Comparison of ENCODE assay signal across 8 mouse cellular contexts in the genomic region with DNA sequence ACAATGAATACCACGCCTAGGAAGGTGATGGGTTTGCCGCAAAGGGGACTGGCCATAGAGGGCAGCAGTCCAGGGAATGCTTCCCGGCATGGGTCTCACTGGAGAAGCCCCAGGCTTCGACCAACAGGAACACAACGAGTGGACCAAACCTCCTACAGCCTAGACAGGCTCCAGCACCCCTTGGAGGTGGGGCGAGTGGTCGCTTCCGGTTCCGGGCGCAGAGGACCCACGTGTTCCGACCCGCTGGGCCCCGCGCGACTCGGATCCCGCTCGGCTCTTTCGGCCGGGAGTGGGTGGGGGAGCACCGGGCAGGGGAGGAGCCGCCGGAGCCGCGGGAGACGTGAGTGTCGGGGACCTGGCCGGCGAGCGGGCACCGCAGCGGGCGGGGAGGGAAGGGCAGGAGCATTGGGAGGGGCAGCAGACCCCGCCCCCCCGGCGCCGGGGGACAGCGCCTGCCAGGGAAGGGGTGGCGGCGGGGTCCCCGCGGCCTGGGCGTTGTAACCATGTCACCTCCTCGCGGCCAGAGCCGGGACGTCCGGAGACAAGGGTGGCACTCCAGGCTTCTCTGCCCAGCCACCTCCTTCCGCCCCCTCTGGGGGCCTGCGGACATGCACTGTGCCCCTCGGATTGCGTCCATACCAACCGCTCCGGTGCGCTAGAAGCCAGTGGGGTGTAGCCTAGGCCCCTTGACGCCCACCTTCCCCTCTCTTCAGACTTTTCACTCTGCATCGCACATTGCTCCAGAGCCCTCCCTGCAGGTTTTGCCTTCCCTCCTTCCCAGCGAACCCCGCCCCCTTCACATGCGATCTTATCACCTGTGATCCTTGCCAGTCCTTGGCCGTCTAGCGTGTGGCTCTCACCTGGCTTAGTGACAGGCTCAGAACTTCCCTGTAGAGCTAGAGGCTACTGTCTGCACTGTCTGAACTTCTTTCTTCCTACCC. TPM values are rescaled to one million over a fixed set of nuclear protein-coding genes. Genes with fewer than 3 reads are reported as not detected.
DNase-seq lines count a peak whose midpoint lies in the region; ATAC-seq and TF ChIP-seq lines count a peak whose summit lies in the region.

A gene (plus strand): TSS at position 219 of the 941 bp plus-strand sequence.

- peak within 1 kb of the TSS; percentile 79 for H3K4me3 ChIP-seq in intestine, postnatal 0 days (ENCODE audit: low read depth, low read length)
- peak within 1 kb of the TSS; percentile 77 for H3K4me3 ChIP-seq in midbrain, embryonic 11.5 days (ENCODE audit: low read depth, low read length)

- H3K27me3 ChIP-seq in intestine, postnatal 0 days (replicated peaks; ENCODE audit: control insufficient read depth, insufficient read depth, low read length) = no peaks in the 10 kb centered on the region
- no peaks in the 10 kb centered on the region; the same call in 1 of the 2 replicates for H3K27me3 ChIP-seq in midbrain, embryonic 11.5 days (ENCODE audit: control insufficient read depth, insufficient read depth, low read length)

- H3K36me3 ChIP-seq in intestine, postnatal 0 days (ENCODE audit: control insufficient read depth, insufficient read depth) = no peaks in the 10 kb centered on the region
- no peaks in the 10 kb centered on the region for H3K36me3 ChIP-seq in midbrain, embryonic 11.5 days (ENCODE audit: control insufficient read depth, insufficient read depth, low read length)

- ATAC-seq in granulocyte monocyte progenitor cell, adult 5-6 weeks (replicated peaks; ENCODE audit: poor library complexity, severe bottlenecking) = peak; percentile 83
- peak; percentile 91 for ATAC-seq in intestine, postnatal 0 days
- ATAC-seq in midbrain, embryonic 11.5 days (ENCODE audit: low FRiP score) = peak; percentile 99

- intact Hi-C loops in left cerebral cortex, postnatal 4 days (cut with DNase I) = no loop called here

- H3K9me3 ChIP-seq in intestine, postnatal 0 days (ENCODE audit: control insufficient read depth) = no peaks in the 10 kb centered on the region
- H3K9me3 ChIP-seq in midbrain, embryonic 11.5 days (ENCODE audit: control insufficient read depth, low read length) = no peaks in the 10 kb centered on the region

- H3K4me1 ChIP-seq in intestine, postnatal 0 days (replicated peaks; ENCODE audit: control insufficient read depth, insufficient read depth, low read length) = peaks cover 9% of the 10 kb centered on the region; the same call in 1 of the 2 replicates
- H3K4me1 ChIP-seq in midbrain, embryonic 11.5 days (ENCODE audit: control insufficient read depth, insufficient read depth, low read length) = peaks cover 6% of the 10 kb centered on the region; the same call in 1 of the 2 replicates

- H3K4me2 ChIP-seq in intestine, postnatal 0 days (replicated peaks; ENCODE audit: low read depth) = peak within 1 kb of the TSS; percentile 93
- H3K4me2 ChIP-seq in midbrain, embryonic 11.5 days = peak within 1 kb of the TSS; percentile 55

- H3K27ac ChIP-seq in intestine, postnatal 0 days (ENCODE audit: low read depth, low read length) = peak within 1 kb of the TSS; percentile 73; the same call in 1 of the 2 replicates
- H3K27ac ChIP-seq in midbrain, embryonic 11.5 days (ENCODE audit: low read depth, low read length) = no peak within 1 kb of the TSS

- peak within 1 kb of the TSS; percentile 51 for H3K9ac ChIP-seq in intestine, postnatal 0 days (ENCODE audit: low read depth, low read length)
- H3K9ac ChIP-seq in midbrain, embryonic 11.5 days (ENCODE audit: low read length) = peak within 1 kb of the TSS; percentile 70

- WGBS in intestine, postnatal 0 days = under 1% methylated on average over 36 of the region's 63 CpGs
- WGBS in midbrain, embryonic 11.5 days = under 1% methylated on average over 58 of the region's 63 CpGs

- peak; percentile 61 for TF ChIP-seq CTCF in intestine, postnatal 0 days (IDR thresholded peaks at IDR 0.05; ENCODE audit: low read depth)

- DNase-seq in adrenal gland, postnatal 10 days = peak; percentile 93
- DNase-seq in embryo, embryonic 9.5 days (ENCODE audit: extremely low spot score) = peak; percentile 92
- peak; percentile 93 for DNase-seq in left cerebral cortex, postnatal 4 days
- peak; percentile 98 for DNase-seq in midbrain, embryonic 11.5 days (ENCODE audit: low spot score, missing footprints)
- peak; percentile 85 for DNase-seq in right cerebral cortex, postnatal 4 days
- peak; percentile 92 for DNase-seq in yolk sac, embryonic 10.5 days (ENCODE audit: low spot score)

RNA-seq across cellular contexts. Expression of the gene that starts here (rescaled TPM):
- 1 to 10 TPM; 4.3 to 4.5 TPM for total RNA-seq in adrenal gland, postnatal 10 days (2021)
- 4.1 and 4.8 TPM in 2 replicates for total RNA-seq in granulocyte monocyte progenitor cell, adult 5-6 weeks (2014; fragmentation: Nextera tagmentation)
- total RNA-seq in granulocyte monocyte progenitor cell, adult 5-6 weeks (2017) = 4.4 and 4.5 TPM in 2 replicates
- polyA plus RNA-seq in intestine, postnatal 0 days (2015; fragmentation: Nextera tagmentation; extraction: Ambion mirVana) = 1.1 TPM in 2 replicates
- 1 to 10 TPM; 8.5 to 9.1 TPM for total RNA-seq in left cerebral cortex, postnatal 4 days (2021)
- polyA plus RNA-seq in midbrain, embryonic 11.5 days (2014; fragmentation: Nextera tagmentation; extraction: Ambion mirVana) = 6.8 and 7.3 TPM in 2 replicates
